Mouse (Mus musculus): ENCODE measurements around the gene Vtcn1.

GRCm38 (mm10) chr3:100910621-100911020, 85.4 kb downstream of the Vtcn1 start:
- TF ChIP-seq CTCF (conservative IDR thresholded peaks at IDR 0.05; ENCODE audit: low read length) = no peak
- no peak for TF ChIP-seq POU5F1 (IDR thresholded peaks at IDR 0.05; ENCODE audit: borderline replicate concordance, low read length)
- no peak for TF ChIP-seq NANOG (IDR thresholded peaks at IDR 0.05; ENCODE audit: borderline replicate concordance, low read length)

Data from E14TG2a.4 (cell line).